Comparison of ENCODE assay signal across 7 mouse cellular contexts in genomic region chr2:70509021-70509632, GRCm38 (mm10). TPM values are rescaled to one million over a fixed set of nuclear protein-coding genes. Genes with fewer than 3 reads are reported as not detected.
DNase-seq lines count a peak whose midpoint lies in the region; ATAC-seq and TF ChIP-seq lines count a peak whose summit lies in the region.

No protein-coding gene starts in this region.

- WGBS in embryonic facial prominence, embryonic 13.5 days = under 1% methylated on average over 56 of the region's 56 CpGs
- WGBS in limb, embryonic 14.5 days = under 1% methylated on average over 52 of the region's 56 CpGs
- whole genome bisulfite sequencing in midbrain, embryonic 15.5 days = 0% methylated on average over 48 of the region's 56 CpGs

- H3K4me2 ChIP-seq in embryonic facial prominence, embryonic 13.5 days = peak overlapping the region; percentile 86
- H3K4me2 ChIP-seq in limb, embryonic 14.5 days (replicated peaks; ENCODE audit: low read depth, low read length, severe bottlenecking) = peak overlapping the region; percentile 84
- peak overlapping the region; percentile 85 for H3K4me2 ChIP-seq in midbrain, embryonic 15.5 days

- TF ChIP-seq CTCF in brain, embryonic 14.5 days (IDR thresholded peaks at IDR 0.05; ENCODE audit: borderline replicate concordance, extremely low read depth, insufficient read depth, insufficient read length) = peak; percentile 55; the same call in 1 of the 2 replicates

- H3K9ac ChIP-seq in embryonic facial prominence, embryonic 13.5 days = peak overlapping the region; percentile 71
- H3K9ac ChIP-seq in limb, embryonic 14.5 days (ENCODE audit: low read depth, low read length, severe bottlenecking) = peak overlapping the region; percentile 55
- H3K9ac ChIP-seq in midbrain, embryonic 15.5 days = peak overlapping the region; percentile 46

- TF ChIP-seq POLR2A in brain, embryonic 14.5 days (IDR thresholded peaks at IDR 0.05; ENCODE audit: borderline replicate concordance, extremely low read depth, insufficient read depth, insufficient read length, poor library complexity, severe bottlenecking) = no peak
- TF ChIP-seq POLR2A in limb, embryonic 14.5 days (IDR thresholded peaks at IDR 0.05; ENCODE audit: borderline replicate concordance, extremely low read depth, insufficient read depth, insufficient read length) = 0 out of 2 replicates have a peak, but pooled peaks have one; percentile 11

- peak overlapping the region; percentile 60 for H3K4me3 ChIP-seq in embryonic facial prominence, embryonic 13.5 days
- H3K4me3 ChIP-seq in limb, embryonic 14.5 days (replicated peaks; ENCODE audit: low read length) = peak overlapping the region; percentile 57
- H3K4me3 ChIP-seq in midbrain, embryonic 15.5 days = peak overlapping the region; percentile 55

- no peaks in the 10 kb centered on the region for H3K36me3 ChIP-seq in embryonic facial prominence, embryonic 13.5 days
- H3K36me3 ChIP-seq in limb, embryonic 14.5 days (ENCODE audit: control insufficient read depth, insufficient read depth, low read length) = no peaks in the 10 kb centered on the region
- H3K36me3 ChIP-seq in midbrain, embryonic 15.5 days (replicated peaks) = no peaks in the 10 kb centered on the region

- H3K9me3 ChIP-seq in embryonic facial prominence, embryonic 13.5 days = 0 out of 2 replicates have a peak, but pooled peaks cover 2% of the 10 kb centered on the region
- H3K9me3 ChIP-seq in limb, embryonic 14.5 days (ENCODE audit: control insufficient read depth, low read length) = no peaks in the 10 kb centered on the region
- no peaks in the 10 kb centered on the region for H3K9me3 ChIP-seq in midbrain, embryonic 15.5 days

- peaks cover 26% of the 10 kb centered on the region for H3K27me3 ChIP-seq in embryonic facial prominence, embryonic 13.5 days
- no peaks in the 10 kb centered on the region for H3K27me3 ChIP-seq in limb, embryonic 14.5 days (ENCODE audit: control insufficient read depth, insufficient read depth, low read length)
- H3K27me3 ChIP-seq in midbrain, embryonic 15.5 days (replicated peaks) = 0 out of 2 replicates have a peak, but pooled peaks cover 4% of the 10 kb centered on the region

- H3K4me1 ChIP-seq in embryonic facial prominence, embryonic 13.5 days = peaks cover 8% of the 10 kb centered on the region
- peaks cover 5% of the 10 kb centered on the region; the same call in 1 of the 2 replicates for H3K4me1 ChIP-seq in limb, embryonic 14.5 days (ENCODE audit: control insufficient read depth, insufficient read depth, low read length)
- peaks cover 14% of the 10 kb centered on the region for H3K4me1 ChIP-seq in midbrain, embryonic 15.5 days

- peak; percentile 85 for ATAC-seq in embryonic facial prominence, embryonic 13.5 days (ENCODE audit: insufficient number of reproducible peaks, insufficient read depth, low FRiP score, low TSS enrichment, low read depth)
- ATAC-seq in limb, embryonic 14.5 days (ENCODE audit: low FRiP score, low read depth) = peak; percentile 96
- ATAC-seq in midbrain, embryonic 15.5 days (replicated peaks) = peak; percentile 96

- DNase-seq in brain, embryonic 14.5 days (ENCODE audit: low read depth) = peak; percentile 91
- DNase-seq in heart, adult 9 months (ENCODE audit: low spot score in 2 of 2) = peak; percentile 59 to 68
- peak; percentile 85 for DNase-seq in kidney, adult 9 months
- peak; percentile 67 for DNase-seq in limb, embryonic 14.5 days (ENCODE audit: low spot score)
- DNase-seq in spleen, postnatal 36 days (ENCODE audit: low spot score in 2 of 2) = peak; percentile 9 to 16

- H3K27ac ChIP-seq in embryonic facial prominence, embryonic 13.5 days = 0 out of 2 replicates have a peak overlapping the region, but pooled peaks have one; percentile 28
- H3K27ac ChIP-seq in limb, embryonic 14.5 days (replicated peaks; ENCODE audit: low read depth, low read length) = no peak overlapping the region
- H3K27ac ChIP-seq in midbrain, embryonic 15.5 days = 0 out of 2 replicates have a peak overlapping the region, but pooled peaks have one; percentile 22

RNA-seq across cellular contexts. Expression of gene Erich2, which starts 0.5 kb away (rescaled TPM):
- 2.3 and 2.6 TPM in 2 replicates for polyA plus RNA-seq in brain, embryonic 14.5 days (2012; rRNA removed)
- polyA plus RNA-seq in embryonic facial prominence, embryonic 13.5 days (2015; fragmentation: Nextera tagmentation; extraction: Ambion mirVana) = 3.1 and 5.2 TPM in 2 replicates
- polyA plus RNA-seq in limb, embryonic 14.5 days (2012; rRNA removed) = 1.1 and 2.0 TPM in 2 replicates
- 1.3 and 2.2 TPM in 2 replicates for polyA plus RNA-seq in limb, embryonic 14.5 days (2014; fragmentation: Nextera tagmentation; extraction: Ambion mirVana)
- polyA plus RNA-seq in midbrain, embryonic 15.5 days (2015; fragmentation: Nextera tagmentation; extraction: Ambion mirVana) = 2.8 TPM in 2 replicates

RNA-seq across cellular contexts. Expression of gene Sp5, which starts 34.4 kb away (rescaled TPM):
- 18.8 and 19.2 TPM in 2 replicates for polyA plus RNA-seq in brain, embryonic 14.5 days (2012; rRNA removed)
- polyA plus RNA-seq in embryonic facial prominence, embryonic 13.5 days (2015; fragmentation: Nextera tagmentation; extraction: Ambion mirVana) = 7.2 and 7.7 TPM in 2 replicates
- 6.9 and 9.6 TPM in 2 replicates for polyA plus RNA-seq in limb, embryonic 14.5 days (2012; rRNA removed)
- 5.8 and 8.2 TPM in 2 replicates for polyA plus RNA-seq in limb, embryonic 14.5 days (2014; fragmentation: Nextera tagmentation; extraction: Ambion mirVana)
- polyA plus RNA-seq in midbrain, embryonic 15.5 days (2015; fragmentation: Nextera tagmentation; extraction: Ambion mirVana) = 25.4 and 25.7 TPM in 2 replicates

RNA-seq across cellular contexts. Expression of gene Gad1, which starts 43.7 kb away (rescaled TPM):
- 140 and 158 TPM in 2 replicates for polyA plus RNA-seq in brain, embryonic 14.5 days (2012; rRNA removed)
- polyA plus RNA-seq in embryonic facial prominence, embryonic 13.5 days (2015; fragmentation: Nextera tagmentation; extraction: Ambion mirVana) = 1.3 and 1.5 TPM in 2 replicates
- 0.51 and 0.91 TPM in 2 replicates for polyA plus RNA-seq in limb, embryonic 14.5 days (2012; rRNA removed)
- polyA plus RNA-seq in limb, embryonic 14.5 days (2014; fragmentation: Nextera tagmentation; extraction: Ambion mirVana) = 0.37 and 0.39 TPM in 2 replicates
- polyA plus RNA-seq in midbrain, embryonic 15.5 days (2015; fragmentation: Nextera tagmentation; extraction: Ambion mirVana) = 112 and 128 TPM in 2 replicates

Comparison
In these comparisons a context has a peak if more than half of its experiments do, and no peak if none do; other contexts are left out.
1. DNase-seq: peak in every context shown above with its lines; median percentile 91 in brain, embryonic 14.5 days; 85 in kidney, adult 9 months; 67 in limb, embryonic 14.5 days; 64 in heart, adult 9 months; 12 in spleen, postnatal 36 days.
2. RNA of gene Gad1, which starts 43.7 kb away (polyA plus RNA-seq): 140 to 158 TPM in brain, embryonic 14.5 days and 112 to 128 TPM in midbrain, embryonic 15.5 days; 1.3 to 1.5 TPM in embryonic facial prominence, embryonic 13.5 days and 0.37 to 0.91 TPM in limb, embryonic 14.5 days; every median in the first group is over 10 times any median in the second.
3. Peak in every context shown above with its lines, with median percentiles within 50 percentile points of each other: ATAC-seq, H3K4me2 ChIP-seq, H3K4me3 ChIP-seq and H3K9ac ChIP-seq.